Mouse (Mus musculus): ENCODE measurements around the gene Gdf7.

The Gdf7 gene

GRCm38 (mm10) chr12:8296154-8296553 is 5.6 kb downstream of the Gdf7 start:
- DNase-seq, result no peak

- no peak for DNase-seq
Observed at GRCm38 (mm10) chr12:8295307-8295913, 6.3 kb downstream of the Gdf7 start.

- no peak for DNase-seq
Observed at GRCm38 (mm10) chr12:8291157-8291853, 10.4 kb downstream of the Gdf7 start.

- DNase-seq, result no peak
Observed at GRCm38 (mm10) chr12:8289499-8289898, 12.3 kb downstream of the Gdf7 start.

GRCm38 (mm10) chr12:8289099-8289498 is 12.7 kb downstream of the Gdf7 start:
- no peak for DNase-seq

- DNase-seq, result no peak
Observed at GRCm38 (mm10) chr12:8287970-8288369, 13.8 kb downstream of the Gdf7 start.

GRCm38 (mm10) chr12:8281225-8282017 is 20.3 kb downstream of the Gdf7 start:
- DNase-seq, result no peak

GRCm38 (mm10) chr12:8275424-8275823 is 26.3 kb downstream of the Gdf7 start:
- no peak for DNase-seq

GRCm38 (mm10) chr12:8273471-8274171 is 28.1 kb downstream of the Gdf7 start:
- no peak for DNase-seq

GRCm38 (mm10) chr12:8271405-8271804 is 30.3 kb downstream of the Gdf7 start:
- no peak for DNase-seq

GRCm38 (mm10) chr12:8269627-8270026 is 32.1 kb downstream of the Gdf7 start:
- DNase-seq, result no peak

- DNase-seq, result no peak
Observed at GRCm38 (mm10) chr12:8266311-8266710, 35.4 kb downstream of the Gdf7 start.

- no peak for DNase-seq
Observed at GRCm38 (mm10) chr12:8260297-8260696, 41.5 kb downstream of the Gdf7 start.

Measured in right cerebral cortex, postnatal 25 days (tissue).